Mouse (Mus musculus) Muller cell, postnatal 12 days (primary cell): ENCODE results near the gene Cdk7.
A peak's percentile ranks its signal among the peaks of the same experiment; 100 is the strongest.

ENCODE experiments used
- DNase-seq: peaks from one replicate; pipeline ENCODE4 v3.0.0-alpha.2; 2015; ENCODE audit errors: inconsistent ontology term

The Cdk7 gene

DNA sequence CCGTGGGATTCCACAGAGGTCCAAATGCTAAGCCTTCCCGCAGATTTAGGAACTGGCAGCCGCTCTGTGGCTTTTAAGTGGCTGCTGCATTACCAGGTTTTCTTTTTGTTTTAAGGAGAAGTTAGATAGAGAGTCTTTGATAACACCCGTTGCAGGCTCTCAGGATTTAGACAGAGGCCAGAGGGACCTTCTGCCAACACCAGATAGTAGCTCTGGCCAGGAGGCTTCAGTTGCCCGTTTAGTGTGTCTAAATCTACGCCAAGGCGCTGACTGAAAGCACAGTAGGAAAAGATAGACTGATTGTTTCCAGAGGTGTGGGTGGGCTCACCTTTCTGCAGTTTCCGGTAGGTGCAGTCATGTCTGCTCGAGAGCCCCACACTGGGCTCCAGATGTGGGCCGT is 5.5 kb downstream of the Cdk7 start:
- no peak for DNase-seq

DNA sequence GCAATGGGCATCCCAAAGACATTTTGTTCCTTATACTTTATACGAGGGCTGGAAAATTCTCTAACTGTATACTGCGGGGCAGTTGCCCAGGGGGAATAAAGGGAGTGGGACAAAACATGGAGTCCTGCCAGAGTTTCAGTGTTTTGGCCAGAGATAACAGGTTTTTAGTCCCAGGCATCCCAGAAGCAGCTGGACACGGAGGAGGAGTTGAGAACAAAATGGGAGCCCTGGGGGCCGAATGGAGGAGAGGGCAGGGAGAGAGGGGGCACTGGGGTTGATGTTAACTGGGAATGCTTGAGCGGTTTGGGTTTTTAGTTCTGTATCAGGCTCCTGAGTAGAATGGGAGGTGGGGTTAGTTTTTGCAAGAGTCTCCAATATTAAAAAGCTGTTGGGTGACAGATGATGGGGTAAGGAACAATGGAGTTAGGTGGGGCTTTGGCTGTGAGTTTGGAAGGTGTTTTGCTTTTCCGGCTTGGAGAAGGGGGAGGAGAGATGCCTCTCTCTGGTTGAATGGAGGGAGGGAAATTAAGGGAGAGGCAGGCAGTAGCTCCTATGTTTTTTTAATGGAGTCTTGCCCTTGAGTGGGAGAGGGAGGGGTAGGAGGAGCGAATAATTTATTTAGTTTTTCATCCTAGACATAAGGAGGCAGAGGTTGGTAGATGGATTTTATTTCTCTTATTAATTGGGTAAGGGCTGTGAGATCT is 6.5 kb downstream of the Cdk7 start:
- DNase-seq: peak; percentile 6

DNA sequence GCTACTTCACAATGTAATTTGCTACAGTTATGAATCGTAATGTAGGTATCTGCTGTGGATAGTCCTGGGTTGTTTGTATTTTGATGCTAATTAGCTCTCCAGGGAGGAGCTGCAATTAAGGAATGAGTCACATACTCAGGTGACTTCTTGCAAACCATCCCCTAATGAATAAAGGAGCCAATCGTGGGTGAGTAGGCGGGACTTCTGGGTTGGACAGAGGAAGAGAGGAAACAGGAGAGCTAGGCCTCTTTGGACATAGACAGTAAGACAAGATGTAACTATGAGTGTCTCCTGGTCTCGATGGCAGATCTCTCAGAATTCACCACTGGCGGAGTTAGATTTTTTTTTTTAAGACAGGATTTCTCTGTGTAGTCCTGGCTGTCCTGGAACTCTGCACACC is 9.1 kb downstream of the Cdk7 start:
- no peak for DNase-seq

DNA sequence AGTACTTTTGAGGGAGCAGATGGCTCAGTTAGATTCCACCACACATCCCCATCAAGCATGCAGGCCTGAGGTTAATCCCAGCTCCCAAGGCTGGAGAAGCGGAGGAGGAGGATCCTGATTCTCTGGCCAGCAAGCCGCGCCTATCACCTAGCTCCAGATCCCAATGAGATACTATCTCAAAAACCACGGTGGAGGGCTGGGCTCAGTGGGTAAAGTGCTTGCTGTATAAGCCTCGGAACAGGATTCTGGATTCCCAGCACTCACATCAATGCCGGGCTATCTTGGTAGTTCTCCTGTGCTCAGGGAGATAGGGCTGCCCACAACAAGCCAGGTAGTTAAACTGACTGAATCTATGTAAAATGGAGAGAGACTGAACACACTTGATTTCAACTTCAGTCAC is 15.3 kb downstream of the Cdk7 start:
- DNase-seq: no peak

DNA sequence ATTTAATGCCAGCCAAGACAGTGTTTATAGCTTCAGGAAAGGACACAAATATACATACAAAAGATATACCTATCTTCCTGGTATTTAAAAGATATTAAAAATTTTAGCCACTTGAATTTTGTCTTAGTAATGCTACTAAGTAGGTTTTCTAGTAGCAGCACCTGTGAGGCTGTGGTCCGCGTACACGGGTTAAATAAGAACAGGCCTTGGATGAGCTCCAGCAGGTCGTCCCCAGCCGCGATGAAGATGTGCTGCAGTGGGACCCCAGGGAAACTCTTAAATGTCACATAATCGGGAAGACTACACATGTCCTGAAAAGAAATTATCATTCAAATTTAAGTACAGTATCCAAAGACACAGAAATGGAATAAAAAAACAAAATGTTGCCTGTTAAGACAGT is 24.5 kb downstream of the Cdk7 start:
- no peak for DNase-seq

DNA sequence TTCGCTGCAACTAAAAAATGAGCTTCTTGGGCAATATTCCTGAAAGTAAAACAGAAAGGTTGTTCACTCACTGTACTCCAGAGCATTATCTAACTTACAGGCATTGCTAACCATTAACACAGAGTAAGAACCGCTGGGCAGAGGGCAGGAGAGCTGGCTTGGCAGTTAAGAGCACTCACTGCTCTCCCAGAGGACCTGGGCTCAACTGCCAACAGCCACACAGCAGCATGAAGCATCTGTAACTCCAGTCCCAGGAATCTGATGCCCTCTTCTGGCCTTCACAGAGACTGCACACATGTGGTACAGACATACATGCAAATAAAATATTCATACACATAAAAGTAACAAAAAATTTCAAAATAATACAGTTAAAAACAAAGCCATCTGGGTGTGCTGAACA is 27.3 kb downstream of the Cdk7 start:
- DNase-seq: no peak

DNA sequence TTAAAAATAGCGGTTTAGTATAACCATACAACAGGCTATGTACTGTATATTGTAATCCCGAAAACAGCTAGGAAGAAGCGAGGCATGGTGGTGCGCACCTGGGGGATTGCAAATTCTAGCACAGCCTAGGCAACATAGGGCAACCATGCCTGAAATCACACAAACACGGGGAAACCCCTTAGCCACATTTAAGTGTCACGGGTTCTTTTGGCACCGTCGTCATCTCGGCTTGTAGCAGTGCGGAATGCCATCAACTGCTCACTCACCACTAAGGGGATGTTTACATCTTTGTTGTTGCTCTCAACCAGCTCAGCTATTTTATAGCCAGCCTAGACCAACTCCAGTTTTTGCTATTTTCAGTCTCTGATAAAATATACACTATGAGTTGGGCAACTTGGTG is 31.9 kb downstream of the Cdk7 start:
- DNase-seq: no peak

DNA sequence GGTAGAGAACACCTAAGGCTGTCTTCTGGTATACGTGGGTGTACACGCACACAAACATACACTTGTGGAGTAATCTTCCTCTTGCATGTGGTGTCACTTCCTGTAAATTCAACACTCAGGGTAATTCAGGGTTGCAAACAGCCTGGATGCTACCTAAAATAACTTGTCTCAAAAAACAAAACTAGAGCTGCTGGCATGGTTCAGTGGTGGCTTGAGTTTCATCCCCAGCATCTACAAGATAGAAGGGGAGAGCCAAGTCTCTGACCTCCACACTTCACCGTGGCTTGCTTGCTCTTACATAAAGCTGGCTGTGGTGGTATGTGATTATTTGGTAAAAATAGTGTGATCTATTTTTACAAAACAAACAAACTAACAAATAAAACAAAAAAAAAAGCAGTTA is 33.2 kb downstream of the Cdk7 start:
- no peak for DNase-seq

DNA sequence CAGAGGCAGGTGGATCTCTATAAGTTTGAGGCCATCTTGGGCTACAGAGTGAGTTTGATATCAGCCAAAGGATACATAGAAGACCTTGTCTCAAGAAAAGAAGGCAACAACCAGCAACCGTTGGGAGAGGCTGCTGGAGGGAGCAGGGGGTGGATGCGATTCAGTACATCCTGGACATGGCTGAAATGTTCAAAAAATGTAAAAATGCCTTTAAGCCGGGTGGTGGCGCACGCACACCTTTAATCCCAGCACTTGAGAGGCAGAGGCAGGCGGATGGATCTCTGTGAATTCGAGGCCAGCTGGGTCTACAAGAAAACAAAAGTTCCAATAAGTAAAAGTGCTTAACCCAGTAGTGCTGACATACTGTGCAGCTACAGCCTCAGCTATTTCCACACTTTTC is 43.2 kb downstream of the Cdk7 start:
- DNase-seq: no peak

DNA sequence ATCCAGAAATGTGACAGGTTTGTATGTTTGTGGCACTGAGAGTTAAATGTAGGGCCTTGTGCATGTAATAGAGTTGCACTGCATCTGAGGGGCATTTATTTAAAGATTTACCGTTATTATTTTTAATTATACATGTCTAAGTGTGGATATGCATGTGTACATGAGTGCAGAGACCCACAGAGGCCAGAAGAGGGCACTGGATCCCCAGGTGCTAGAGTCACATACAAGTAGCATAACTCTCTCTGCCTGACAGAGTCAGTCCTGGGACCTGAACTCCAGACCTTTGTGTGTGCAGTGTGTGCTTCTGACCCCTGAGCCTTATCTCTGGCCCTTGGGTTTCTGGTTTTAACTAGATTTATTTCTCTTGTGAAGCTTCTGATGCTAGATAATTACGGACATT is 46.4 kb downstream of the Cdk7 start:
- DNase-seq: no peak

DNA sequence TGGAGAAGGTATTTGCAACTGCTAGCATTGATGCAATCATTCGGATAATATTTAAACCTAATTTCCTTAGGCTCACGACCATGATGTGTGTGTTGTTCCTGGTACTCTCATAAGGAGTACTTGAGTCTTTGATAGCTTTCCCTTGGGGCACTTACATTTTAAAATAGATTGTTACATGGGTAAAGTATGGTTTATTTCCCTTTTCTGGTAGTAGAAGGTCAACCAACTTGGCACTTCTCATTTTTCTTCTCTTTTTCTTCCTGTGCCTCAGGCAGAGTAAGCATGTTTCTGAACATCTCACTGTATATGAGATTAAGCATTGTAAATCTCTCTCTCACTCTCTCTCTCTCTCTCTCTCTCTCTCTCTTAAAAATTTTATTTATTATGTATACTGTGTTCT is 47.9 kb downstream of the Cdk7 start:
- no peak for DNase-seq

DNA sequence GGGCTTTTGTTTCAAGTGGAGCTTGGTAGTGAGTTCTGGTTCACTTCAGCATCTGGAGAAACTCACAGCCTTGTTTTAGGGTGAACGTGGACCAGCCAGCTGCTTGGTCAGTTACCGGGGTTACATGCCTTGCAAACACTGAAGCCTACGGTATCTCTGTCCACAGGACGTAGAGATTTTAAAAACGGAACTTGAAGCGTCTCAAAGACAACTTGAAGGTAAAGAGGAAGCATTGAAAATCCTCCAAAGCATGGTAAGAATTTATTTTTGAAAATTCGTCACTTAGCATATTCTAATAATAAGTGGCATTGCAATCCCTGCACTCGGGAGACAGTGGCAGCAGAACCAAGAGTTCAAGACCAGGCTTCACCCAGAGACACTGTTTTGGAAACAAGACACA is 49.1 kb downstream of the Cdk7 start:
- no peak for DNase-seq

DNA sequence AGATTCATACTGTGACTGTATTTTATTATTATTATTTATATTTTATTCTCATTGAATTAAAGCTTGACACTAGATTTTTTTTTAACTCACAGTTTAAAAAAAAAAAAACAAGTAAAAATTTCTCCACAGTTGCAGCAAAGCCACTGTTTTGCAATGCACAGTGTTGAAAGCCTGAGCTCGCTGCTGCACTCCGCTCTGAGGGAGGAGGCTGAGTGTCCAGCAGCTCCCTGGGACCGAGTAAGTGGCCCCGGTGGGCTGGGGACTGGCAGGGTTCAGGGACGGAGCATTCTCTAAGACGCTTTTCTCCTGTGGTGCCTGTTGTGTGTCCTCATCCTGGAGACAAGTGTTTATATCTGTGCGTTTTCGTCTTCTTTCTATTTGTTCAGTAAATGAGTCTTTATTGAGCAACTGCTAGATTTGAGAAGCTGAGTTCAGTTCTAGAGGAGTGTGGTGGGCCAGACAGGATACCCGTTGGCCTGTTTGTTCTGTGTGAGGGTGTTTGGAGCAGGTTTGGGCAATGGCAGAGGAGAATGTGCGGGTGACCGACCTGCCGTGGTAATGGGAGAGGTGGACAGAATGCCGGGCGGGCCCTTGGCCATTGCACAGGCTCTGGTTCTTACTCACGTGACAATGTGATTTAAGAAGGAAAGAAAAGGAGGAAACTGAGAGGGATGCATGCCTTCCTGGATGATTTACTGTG is 54.7 kb downstream of the Cdk7 start:
- no peak for DNase-seq

DNA sequence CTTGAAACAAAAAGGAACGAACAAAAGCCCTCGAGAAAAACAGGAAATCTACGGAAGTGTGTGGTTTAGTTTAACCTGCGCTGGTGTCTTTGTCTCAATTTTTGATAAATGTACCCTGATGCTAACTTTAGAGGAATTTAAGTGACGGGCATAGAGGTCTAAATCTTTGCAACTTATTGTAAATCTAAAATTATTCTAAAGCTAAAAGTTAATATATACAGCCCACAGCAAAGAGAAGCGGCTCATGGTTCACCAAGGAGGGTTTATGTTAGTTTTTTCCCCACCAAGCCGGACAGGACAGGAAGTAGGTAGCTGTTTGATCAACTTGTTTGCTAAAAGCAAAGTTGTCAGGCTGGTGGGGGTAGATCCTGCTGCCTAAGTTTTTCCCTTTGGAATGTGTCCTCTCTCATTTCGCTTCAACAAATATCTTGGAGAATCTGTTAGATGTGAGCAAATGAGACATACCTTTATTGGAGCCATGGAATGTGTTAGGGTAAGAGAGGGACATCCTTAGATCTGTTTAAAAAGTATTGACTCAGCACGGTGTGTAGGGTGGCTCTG is 60.5 kb downstream of the Cdk7 start:
- peak; percentile 0 for DNase-seq

DNA sequence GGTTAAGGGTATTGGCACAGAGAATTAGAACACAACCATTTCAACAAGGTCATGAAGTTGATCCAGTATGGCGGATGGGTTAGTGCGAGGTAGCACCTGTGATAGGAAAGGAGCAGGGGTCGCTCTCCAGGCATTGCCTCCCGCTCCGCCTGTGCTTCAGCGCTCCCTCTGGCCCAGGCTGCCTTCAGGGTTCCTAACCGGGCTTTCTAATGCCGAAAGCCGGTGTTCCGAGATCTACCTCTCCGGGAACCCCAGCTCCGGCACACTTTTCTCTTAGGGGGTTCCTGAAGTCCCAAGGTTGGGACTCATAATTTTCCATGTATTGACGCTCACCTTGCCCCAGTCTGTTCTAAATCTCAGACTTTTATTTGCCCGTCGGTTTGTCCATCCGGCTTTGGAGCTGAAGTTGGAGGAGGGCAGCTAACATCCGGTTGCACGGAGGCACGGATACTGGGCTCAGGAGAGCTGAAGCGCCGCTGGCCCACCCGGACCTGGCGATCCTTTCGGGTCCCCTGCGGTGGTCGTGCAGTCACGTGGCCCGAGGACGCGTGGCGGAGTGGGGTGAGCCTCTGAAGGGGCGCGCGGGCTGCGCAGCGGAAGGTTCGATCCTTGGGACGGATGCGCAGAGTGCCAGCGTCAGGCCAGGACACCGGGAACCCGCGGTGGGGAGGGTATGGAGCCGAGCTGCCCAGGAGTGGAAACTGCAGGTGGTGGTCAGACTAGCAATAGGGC is 61.3 kb downstream of the Cdk7 start, which contains the start of gene Ccdc125:
Ccdc125 (plus strand) TSS at position 427 of the 732 bp plus-strand sequence.
- DNase-seq: peak; percentile 25

DNA sequence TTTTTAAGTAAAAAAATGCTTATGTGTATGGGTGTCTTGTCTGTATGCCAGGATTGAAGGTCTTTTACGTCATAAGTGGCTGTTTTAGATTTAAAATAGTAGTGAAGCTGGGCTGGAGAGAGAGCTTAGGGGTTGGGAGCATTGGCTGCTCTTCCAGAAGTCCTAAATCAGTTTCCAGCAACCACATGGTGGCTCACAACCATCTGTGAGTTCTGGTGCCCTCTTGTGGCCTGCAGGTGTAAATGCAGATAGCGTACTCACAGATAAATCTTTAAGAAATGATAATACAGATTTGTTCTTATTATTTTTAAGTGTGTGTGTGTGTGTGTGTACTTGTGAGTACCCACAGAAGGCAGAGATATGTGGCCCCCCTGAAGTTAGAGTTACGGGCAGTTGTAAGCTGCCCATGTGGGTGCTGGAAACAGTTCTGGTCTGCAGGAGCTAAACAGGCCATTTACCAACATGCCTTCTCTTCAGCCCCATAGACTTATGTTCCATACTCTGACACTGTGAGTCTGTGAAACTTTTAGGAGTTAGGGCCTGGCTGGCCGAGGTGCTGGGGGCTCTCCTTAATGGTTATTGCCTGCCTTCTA is 70.8 kb downstream of the Cdk7 start:
- peak; percentile 30 for DNase-seq

DNA sequence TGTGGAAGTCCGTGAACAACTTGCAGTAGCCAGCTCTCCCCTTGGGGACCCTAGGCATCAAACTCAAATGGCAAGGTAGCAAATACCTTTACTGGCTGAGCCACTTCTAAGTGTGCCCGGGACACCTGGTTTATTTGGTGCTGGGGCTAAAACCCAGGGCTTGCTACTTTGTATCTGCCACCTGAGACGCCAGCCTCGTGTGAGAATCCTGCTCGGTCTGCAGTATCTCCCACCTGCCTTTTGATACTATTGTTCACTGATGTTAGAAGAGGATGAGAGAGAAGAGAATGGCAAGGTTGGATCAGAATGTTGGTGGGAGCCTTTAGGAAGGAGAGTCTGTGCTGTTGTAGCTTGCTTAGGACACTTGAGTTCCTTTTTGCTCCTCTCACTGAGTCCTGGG is 72.6 kb downstream of the Cdk7 start:
- no peak for DNase-seq
